Mouse (Mus musculus) adrenal gland (tissue): ENCODE measurements around the gene Lman2.

Experiments
- intact Hi-C: fragments of 180-260 bp; cut with DNase I; formaldehyde crosslinking; loops from one replicate; pipeline ENCODE4 v1.15.1; 2025
- long read RNA-seq, 2 experiments: library from polyadenylated mRNA; unstranded; transcript quantifications; one replicate each; pipeline ENCODE4 v2.0.0; 2020; ENCODE audit warnings: borderline replicate concordance in 1 of 2; ENCODE audit not compliant: insufficient replicate concordance in 1 of 2

The Lman2 gene
- long read RNA-seq, experiment 1, full-length matches to known transcripts, result 159 of 173 reads
- long read RNA-seq, experiment 1, partial matches to known transcripts, result 2 of 173 reads
- long read RNA-seq, experiment 1, other reads (novel, unspliced or antisense), result 12 of 173 reads
- long read RNA-seq, experiment 2, full-length matches to known transcripts, result 154 of 172 reads
- long read RNA-seq, experiment 2, partial matches to known transcripts, result 2 of 172 reads
- long read RNA-seq, experiment 2, other reads (novel, unspliced or antisense), result 16 of 172 reads

DNA sequence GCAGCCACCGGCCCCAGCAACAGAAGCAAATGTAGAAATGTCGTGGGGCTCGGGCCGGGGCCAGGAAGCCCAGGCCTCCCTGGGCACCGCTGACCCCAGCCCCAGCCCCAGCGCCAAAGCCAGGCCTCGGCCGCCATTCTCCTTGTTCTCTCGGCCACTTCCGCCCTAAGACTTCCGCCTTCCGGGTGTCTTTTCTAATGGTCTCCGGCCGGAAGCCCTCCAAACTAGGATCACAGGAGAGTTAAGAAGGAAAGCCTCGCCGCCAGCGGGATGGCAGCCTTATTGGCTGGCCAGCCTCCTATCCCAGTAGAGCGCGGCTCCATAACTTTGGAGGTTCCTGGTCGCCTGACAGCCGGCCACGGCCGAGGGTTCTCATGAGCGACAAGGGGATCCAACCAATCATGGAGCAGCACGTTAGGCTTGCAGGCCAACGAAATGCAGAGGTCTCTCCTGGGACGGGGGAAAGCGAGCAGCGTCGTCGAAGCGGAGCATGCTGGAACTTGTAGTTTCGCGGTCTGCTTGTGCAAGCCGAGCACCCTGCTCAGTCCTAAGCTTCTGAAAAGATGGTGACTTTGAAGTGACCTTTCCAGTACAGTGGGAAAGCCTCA lies at the start of gene Lman2:
Lman2 (minus strand) TSS at position 331 of the 608 bp plus-strand sequence.
- intact Hi-C loops, result loop anchor here (5.0 kb wide), 1 partner anchor 35 kb away; the partner anchor contains the start of gene Mxd3

GRCm38 (mm10) chr13:55411826-55412225 lies 49.2 kb upstream of the Lman2 start:
- intact Hi-C loops, result no loop called here

DNA sequence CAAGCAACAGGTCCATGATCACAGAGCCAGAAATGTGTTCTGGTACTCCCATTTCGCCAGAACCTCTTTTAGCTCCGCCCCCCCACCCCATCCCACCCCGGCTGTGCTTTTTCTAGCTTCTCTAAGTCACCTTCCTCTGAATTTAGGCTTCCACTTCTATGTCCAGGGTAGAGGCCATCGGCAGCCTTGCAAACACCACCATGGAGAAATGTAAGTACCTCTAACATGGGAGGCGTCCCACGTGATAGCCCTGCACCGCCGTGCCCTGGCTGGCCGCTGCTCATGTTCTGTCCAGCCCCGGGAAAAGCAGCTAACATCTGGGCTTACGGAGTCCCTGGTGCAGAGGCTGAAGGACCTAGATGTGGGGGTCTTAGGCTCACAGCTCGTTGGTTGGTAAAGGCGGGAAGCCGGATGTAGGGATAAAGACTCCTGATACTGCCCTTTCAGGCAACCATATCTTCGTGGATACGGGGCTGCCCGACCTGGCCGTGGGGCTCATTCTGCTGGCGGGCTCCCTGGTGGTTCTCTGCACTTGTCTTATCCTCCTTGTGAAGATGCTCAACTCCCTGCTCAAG lies 46.0 kb upstream of the Lman2 start:
- intact Hi-C loops, result loop anchor here (5.0 kb wide), 1 partner anchor 109 kb away; no protein-coding TSS in a partner anchor

GRCm38 (mm10) chr13:55407341-55407740 lies 44.8 kb upstream of the Lman2 start:
- intact Hi-C loops, result loop anchor here (5.0 kb wide), 1 partner anchor 110 kb away; no protein-coding TSS in a partner anchor

DNA sequence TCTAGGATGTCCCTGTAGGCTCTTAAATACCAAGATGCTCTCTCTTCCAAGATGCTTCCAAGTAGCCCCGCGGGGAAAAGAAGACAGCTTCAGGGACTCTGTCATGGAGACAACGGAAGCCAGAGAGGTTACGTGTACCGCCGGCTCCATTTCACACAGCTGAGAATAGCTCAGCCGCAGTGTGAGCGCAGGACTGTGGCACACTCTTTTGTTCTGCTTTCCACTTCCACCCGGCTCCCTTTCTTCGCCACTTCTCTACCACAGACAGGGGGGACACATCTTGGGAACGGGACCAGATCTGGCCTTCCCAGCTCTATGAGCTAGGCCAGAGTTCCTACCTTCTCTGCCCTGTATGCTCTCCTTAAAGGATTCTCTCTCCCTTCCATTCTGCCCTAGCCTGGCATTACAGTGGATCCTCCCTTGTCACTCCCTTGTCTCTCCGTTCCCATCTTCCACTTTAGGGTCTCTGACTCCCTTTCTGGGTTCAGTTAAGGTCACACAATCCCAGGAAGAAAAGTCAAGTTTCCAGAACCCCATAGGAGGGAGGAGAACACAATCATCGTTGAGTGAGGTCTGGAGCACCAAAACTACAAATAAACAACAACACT lies 43.3 kb upstream of the Lman2 start:
- intact Hi-C loops, result loop anchor here (2.0 to 5.0 kb wide), 2 partner anchors 65 to 111 kb away; no protein-coding TSS in a partner anchor

- intact Hi-C loops, result loop anchor here (2.0 to 5.0 kb wide), 2 partner anchors 66 to 112 kb away; no protein-coding TSS in a partner anchor
Observed at GRCm38 (mm10) chr13:55404853-55405782, 42.5 kb upstream of the Lman2 start.

DNA sequence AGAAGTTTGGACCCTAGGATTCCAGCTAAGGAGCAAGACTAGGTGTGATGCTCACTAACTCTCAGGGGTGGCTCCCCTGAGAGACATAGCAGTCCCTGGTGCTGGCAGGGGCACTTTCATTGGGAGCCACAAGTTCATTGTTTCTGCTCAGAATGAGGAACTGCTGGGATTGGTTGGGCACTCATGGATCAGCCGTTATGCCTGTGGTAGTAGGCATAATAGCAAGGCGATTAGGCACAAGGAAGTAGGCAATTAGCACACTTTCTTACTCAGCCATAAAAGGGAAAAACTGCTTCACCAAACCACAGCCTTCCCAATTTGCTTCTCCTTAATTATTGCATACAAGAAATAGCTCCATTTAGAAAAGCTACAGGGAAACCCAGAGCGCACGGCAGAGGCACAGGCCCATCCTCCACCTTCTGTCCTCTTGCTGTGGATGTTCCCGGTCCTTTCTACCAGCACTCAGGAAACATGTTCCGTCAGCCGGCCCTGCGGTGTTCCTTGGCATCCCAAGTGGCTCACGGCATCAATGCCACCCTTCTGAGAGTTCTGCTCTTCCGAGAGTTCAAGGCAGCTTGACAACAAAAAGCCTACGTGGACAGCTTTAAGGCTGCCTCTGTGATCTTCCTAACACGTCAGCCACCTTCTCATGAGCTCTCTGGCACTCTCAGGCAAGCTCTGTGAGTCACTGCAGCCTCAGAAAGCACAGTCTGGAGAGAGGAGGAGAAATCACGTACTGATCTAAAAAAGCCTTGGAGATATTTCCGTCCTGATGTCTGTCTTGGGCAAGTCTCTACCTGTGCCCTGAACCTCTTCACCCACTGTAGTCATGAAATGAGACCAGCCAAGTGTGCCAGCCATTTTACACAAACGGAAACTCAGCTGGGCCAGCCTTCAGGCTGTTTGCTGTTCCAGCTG lies 41.6 kb upstream of the Lman2 start:
- intact Hi-C loops, result loop anchor here (2.0 kb wide), 1 partner anchor 67 kb away; no protein-coding TSS in a partner anchor

- intact Hi-C loops, result no loop called here
Observed at GRCm38 (mm10) chr13:55403266-55403665, 40.7 kb upstream of the Lman2 start.

- intact Hi-C loops, result no loop called here
Observed at GRCm38 (mm10) chr13:55400039-55400346, 37.4 kb upstream of the Lman2 start.

DNA sequence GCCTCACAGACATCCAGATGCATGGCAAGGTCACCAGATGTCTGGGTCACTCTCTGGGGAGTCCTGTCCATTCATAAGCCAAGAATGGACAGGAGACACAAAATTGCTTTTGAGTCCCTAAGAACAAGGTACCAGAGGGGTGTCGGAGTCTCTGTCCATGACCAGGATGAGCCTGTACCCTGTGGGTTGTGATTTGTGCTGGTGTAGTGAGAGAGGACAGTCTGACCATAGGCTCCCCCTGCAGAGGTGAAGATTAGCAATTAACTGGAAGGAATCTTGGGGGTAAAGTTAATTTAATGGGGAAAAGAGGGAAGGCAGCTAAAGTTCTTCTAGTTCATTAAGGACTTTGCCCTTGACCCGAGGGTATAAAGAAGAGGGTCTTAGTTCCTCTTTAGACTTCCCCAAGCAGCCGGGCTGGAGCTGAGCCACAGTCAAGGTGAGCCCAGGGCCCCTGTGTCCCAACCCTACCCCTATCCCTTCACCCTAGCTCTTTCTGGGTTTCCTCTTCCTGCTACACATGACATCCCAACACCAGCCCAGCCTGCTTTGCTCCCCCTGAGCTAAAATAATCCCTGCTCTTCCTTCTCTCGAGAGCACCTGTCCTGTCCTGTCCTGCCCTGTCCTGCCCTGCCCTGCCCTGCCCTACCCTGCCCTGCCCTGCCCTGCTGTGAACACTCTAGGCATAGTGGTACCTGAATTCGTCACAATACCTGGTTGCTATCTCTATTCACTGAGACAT lies 36.9 kb upstream of the Lman2 start:
- intact Hi-C loops, result no loop called here

DNA sequence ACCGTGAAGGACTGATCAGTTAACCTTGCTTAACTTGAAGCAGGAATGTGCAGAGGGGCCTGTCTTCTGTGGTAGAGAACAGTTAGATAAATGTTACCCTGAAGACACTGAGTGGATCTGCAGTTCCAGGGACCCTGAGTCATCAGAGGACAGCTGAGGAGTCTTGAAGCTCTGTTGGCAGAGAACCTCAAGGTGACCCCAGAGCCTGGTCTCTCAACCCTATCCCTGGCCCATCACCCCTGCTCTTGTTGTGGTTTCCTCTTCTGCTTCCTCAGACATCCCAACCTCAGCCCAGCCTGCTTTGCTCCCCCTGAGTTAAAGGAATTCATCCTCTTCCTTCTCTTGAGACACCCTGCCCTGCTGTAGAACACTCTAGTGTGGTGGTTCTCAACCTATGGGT lies 35.5 kb upstream of the Lman2 start, which contains the start of gene Slc34a1:
Slc34a1 (plus strand) TSS at position 100 of the 400 bp plus-strand sequence.
- intact Hi-C loops, result no loop called here

- intact Hi-C loops, result no loop called here
Observed at GRCm38 (mm10) chr13:55392933-55393332, 30.4 kb upstream of the Lman2 start.

- intact Hi-C loops, result no loop called here
Observed at GRCm38 (mm10) chr13:55391626-55392029, 29.0 kb upstream of the Lman2 start.

DNA sequence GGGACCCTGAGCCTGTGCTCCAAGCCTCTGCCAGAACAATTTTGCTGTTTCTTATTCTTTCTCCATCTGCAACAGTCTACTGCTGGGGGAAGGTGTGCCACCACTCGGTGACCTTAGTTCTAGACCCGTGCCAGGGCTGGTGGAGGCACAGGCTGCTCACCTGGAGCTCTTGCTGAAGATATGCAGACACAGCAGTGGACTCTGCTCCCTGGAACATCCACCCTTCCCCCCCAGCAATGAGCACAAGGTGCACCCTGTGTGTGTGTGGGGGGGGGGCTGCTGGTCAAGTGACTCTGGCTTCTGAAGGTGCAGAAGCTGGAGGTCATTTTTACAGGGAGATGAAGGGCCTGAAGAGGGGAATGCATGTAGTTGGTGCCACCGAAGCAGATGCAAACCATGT lies 28.1 kb upstream of the Lman2 start:
- intact Hi-C loops, result no loop called here

DNA sequence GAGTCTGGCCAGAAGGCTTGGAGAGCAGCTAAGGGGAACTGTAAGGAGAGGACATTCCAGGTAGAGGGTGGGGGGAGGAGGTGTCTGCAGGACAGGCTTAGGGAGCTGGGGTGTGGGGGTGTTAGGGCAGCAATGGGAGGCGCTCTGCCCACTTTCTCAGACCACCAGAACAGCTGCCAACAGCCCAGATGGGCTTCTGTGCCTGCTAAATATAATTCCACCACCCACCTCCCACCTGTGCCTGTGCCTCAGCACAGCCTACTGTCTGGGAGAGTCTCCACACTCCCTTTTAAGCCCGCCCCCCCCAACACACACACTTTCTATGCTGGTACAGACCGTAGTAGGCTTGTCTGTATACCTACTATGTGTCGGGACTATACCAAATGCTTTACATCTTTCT lies 19.2 kb upstream of the Lman2 start:
- intact Hi-C loops, result no loop called here

GRCm38 (mm10) chr13:55378907-55379580 lies 16.5 kb upstream of the Lman2 start:
- intact Hi-C loops, result loop anchor here (5.0 kb wide), 1 partner anchor 42 kb away; no protein-coding TSS in a partner anchor

- intact Hi-C loops, result loop anchor here (5.0 kb wide), 1 partner anchor 39 kb away; no protein-coding TSS in a partner anchor
Observed at GRCm38 (mm10) chr13:55375877-55376276, 13.3 kb upstream of the Lman2 start.

DNA sequence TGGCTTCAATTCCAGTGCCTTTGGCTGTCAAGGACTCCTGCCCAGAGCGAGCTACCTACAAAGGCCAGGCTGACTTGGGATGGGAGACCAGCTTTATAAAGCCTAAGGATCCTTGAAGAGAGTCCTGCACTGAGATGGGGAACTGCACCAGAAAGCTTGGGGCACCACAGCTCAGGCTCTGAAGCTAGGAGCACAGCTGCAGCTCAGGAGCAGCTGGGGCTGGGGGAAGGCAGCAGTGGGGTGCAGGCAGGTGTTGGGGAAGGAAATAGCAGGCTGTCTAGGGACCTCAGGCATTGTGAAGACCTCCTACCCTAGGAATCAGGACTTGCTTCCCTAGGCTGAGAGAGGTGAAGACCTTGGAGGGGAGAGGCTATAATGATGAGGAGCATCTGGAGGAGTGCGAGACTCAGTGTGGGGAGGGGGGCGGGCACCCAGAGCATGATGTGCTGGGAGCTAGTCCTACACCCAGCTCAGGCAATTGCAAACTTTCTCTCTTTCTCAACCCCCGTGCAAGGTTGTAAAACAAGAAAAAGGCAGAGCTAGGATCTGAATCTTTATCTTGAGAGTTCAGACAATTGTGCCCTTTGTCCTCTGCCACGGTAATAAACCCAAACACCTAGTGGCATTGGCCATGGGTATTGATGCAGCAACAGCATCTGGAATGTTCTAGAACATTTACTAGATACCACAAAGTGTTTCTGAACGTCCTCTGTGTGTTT lies 11.8 kb upstream of the Lman2 start:
- intact Hi-C loops, result no loop called here
